Mouse (Mus musculus) liver, postnatal 0 days (tissue): Measurements from ENCODE around the gene Ttll11. TPM values are rescaled to one million over a fixed set of nuclear protein-coding genes. Genes with fewer than 3 reads are reported as not detected.

ENCODE experiments used
- ATAC-seq: fragments of 200-750 bp; cut with Nextera tagmentation; 2 replicates; pipeline ENCODE4 v1.8.0; 2017; ENCODE audit warnings: mild to moderate bottlenecking, moderate library complexity
- DNase-seq: peaks from one replicate; pipeline ENCODE4 v3.0.0-alpha.2; 2016
- H3K27ac ChIP-seq: fragments of 300-500 bp; sonication (generic); 2 replicates; pipeline ENCODE4 v1.5.1; 2014; ENCODE audit warnings: antibody characterized with exemption, moderate library complexity, mild to moderate bottlenecking, low read depth
- H3K27me3 ChIP-seq: fragments of 300-500 bp; sonication (generic); 2 replicates; pipeline ENCODE4 v1.6.1; 2014; ENCODE audit warnings: low read length, control low read depth, mixed read lengths; ENCODE audit not compliant: insufficient read depth
- H3K36me3 ChIP-seq: fragments of 300-500 bp; sonication (generic); replicated peaks from 2 replicates; pipeline ENCODE4 v1.6.1; 2014; ENCODE audit warnings: mild to moderate bottlenecking, control low read depth, low read length, moderate library complexity, mixed read lengths; ENCODE audit not compliant: insufficient read depth
- H3K4me1 ChIP-seq: fragments of 300-500 bp; sonication (generic); 2 replicates; pipeline ENCODE4 v1.6.1; 2014; ENCODE audit warnings: antibody characterized with exemption, mild to moderate bottlenecking, control low read depth; ENCODE audit not compliant: insufficient read depth
- H3K4me2 ChIP-seq: fragments of 300-500 bp; sonication (generic); 2 replicates; pipeline ENCODE4 v1.6.1; 2014; ENCODE audit warnings: low read depth, mild to moderate bottlenecking, low read length, moderate library complexity, mixed read lengths
- H3K4me3 ChIP-seq: fragments of 300-500 bp; sonication (generic); 2 replicates; pipeline ENCODE4 v1.5.1; 2014; ENCODE audit warnings: low read depth, low read length
- H3K9ac ChIP-seq: fragments of 300-500 bp; sonication (generic); replicated peaks from 2 replicates; pipeline ENCODE4 v1.6.1; 2014; ENCODE audit warnings: mild to moderate bottlenecking, moderate library complexity
- H3K9me3 ChIP-seq: fragments of 300-500 bp; sonication (generic); 2 replicates; pipeline ENCODE4 v1.6.1; 2016; ENCODE audit warnings: mild to moderate bottlenecking, control low read depth, low read length, mixed read lengths
- CTCF ChIP-seq: sonication (generic); IDR thresholded peaks from 2 replicates; pipeline ENCODE4 v1.5.1; 2016; ENCODE audit warnings: antibody characterized with exemption, low read depth
- EP300 ChIP-seq: IDR thresholded peaks from 2 replicates; pipeline ENCODE4 v1.6.1; 2016; ENCODE audit warnings: antibody characterized with exemption, low read depth, mild to moderate bottlenecking
- WGBS: fragments of 180-500 bp; shearing (Covaris S2); extraction: QIAGEN DNeasy Blood & Tissue Kit; methylation state at CpG from one replicate; pipeline ENCODE4 v1.1.7; 2014; ENCODE audit not compliant: insufficient replicate concordance; 5-methylcytosine and 5-hydroxymethylcytosine counted together
- polyA plus RNA-seq: library from polyadenylated mRNA; unstranded; fragments of >200 nt; fragmentation: Nextera tagmentation; extraction: Ambion mirVana; gene quantifications from 2 replicates; pipeline ENCODE4 v1.2.1, GENCODE M21; 2015

Gene Ttll11
- polyA plus RNA-seq, 1 experiment from 2014 or later = 1.1 TPM

GRCm38 (mm10) chr2:35803095-35803494 is 176.6 kb downstream of the Ttll11 start:
- no peaks in the 10 kb centered on the region for H3K4me1 ChIP-seq
- TF ChIP-seq CTCF (no peak), EP300 (no peak)
- 80% methylated on average over 11 of the region's 11 CpGs for WGBS
- no peaks in the 10 kb centered on the region for H3K27me3 ChIP-seq
- H3K9me3 ChIP-seq = no peaks in the 10 kb centered on the region
- no peaks in the 10 kb centered on the region for H3K36me3 ChIP-seq
- no peak overlapping the region for H3K4me3 ChIP-seq
- no peak for ATAC-seq
- H3K9ac ChIP-seq = no peak overlapping the region
- DNase-seq = no peak
- no peak overlapping the region for H3K27ac ChIP-seq
- no peak overlapping the region for H3K4me2 ChIP-seq

- no peaks in the 10 kb centered on the region for H3K36me3 ChIP-seq
- H3K4me3 ChIP-seq = no peak overlapping the region
- H3K9me3 ChIP-seq = no peaks in the 10 kb centered on the region
- no peaks in the 10 kb centered on the region for H3K27me3 ChIP-seq
- H3K27ac ChIP-seq = no peak overlapping the region
- ATAC-seq (no peak), DNase-seq (no peak)
- no peaks in the 10 kb centered on the region for H3K4me1 ChIP-seq
- H3K9ac ChIP-seq = no peak overlapping the region
- no peak overlapping the region for H3K4me2 ChIP-seq
- TF ChIP-seq CTCF (no peak), EP300 (no peak)
- WGBS = 76% methylated on average over 2 of the region's 2 CpGs
Observed at GRCm38 (mm10) chr2:35801759-35802158, 178.0 kb downstream of the Ttll11 start.

DNA sequence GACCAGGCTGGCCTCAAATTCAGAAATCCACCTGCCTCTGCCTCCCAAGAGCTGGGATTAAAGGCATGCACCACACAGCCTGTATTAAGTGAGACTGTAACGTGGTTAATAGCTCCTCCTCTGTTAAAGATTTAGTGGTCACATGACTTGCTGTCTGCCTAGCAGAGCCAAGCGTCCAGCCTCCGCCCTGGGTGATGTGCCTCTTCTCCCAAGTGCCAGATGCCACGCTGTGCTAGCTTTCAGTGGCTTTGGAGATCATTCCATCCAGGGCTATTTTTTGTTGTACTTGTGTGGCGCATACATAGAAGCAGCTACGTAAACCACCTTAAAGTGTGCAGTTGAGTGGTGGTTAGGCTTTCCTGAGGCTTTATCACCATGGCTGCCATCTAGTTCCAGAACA is 180.6 kb downstream of the Ttll11 start:
- H3K9ac ChIP-seq = no peak overlapping the region
- no peak overlapping the region for H3K27ac ChIP-seq
- no peak for DNase-seq
- no peak overlapping the region for H3K4me2 ChIP-seq
- TF ChIP-seq CTCF = no peak
- no peak for TF ChIP-seq EP300
- no peaks in the 10 kb centered on the region for H3K4me1 ChIP-seq
- WGBS = 80% methylated on average over 6 of the region's 6 CpGs
- no peaks in the 10 kb centered on the region for H3K36me3 ChIP-seq
- H3K27me3 ChIP-seq = no peaks in the 10 kb centered on the region
- no peak for ATAC-seq
- no peaks in the 10 kb centered on the region for H3K9me3 ChIP-seq
- no peak overlapping the region for H3K4me3 ChIP-seq

DNA sequence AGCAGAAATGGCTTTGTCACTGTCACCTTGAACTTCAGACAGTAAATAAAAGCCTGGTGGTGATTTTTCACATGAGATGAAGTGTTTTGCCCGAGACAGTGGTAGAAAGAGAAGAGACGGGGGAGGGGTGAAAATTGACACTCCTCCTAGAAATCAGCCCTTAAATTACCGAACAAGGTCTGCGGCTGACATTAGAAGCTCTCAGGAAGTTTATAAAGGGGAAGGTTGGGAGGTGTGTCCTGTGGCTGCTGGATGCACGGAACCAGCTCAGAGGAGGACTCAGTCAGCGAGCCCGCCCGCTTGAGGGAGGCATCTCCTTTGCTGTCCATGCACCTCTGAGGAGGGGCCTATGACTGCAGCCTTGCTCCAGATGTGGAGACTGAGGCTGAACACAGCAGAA is 181.7 kb downstream of the Ttll11 start:
- Histone ChIP-seq H3K4me3 (no peak overlapping the region), H3K9me3 (no peaks in the 10 kb centered on the region), H3K36me3 (no peaks in the 10 kb centered on the region), H3K9ac (no peak overlapping the region), H3K4me2 (no peak overlapping the region), H3K4me1 (no peaks in the 10 kb centered on the region), H3K27ac (no peak overlapping the region), H3K27me3 (no peaks in the 10 kb centered on the region)
- WGBS = 44% methylated on average over 8 of the region's 8 CpGs
- no peak for TF ChIP-seq EP300
- TF ChIP-seq CTCF = no peak
- ATAC-seq = no peak
- DNase-seq = no peak

DNA sequence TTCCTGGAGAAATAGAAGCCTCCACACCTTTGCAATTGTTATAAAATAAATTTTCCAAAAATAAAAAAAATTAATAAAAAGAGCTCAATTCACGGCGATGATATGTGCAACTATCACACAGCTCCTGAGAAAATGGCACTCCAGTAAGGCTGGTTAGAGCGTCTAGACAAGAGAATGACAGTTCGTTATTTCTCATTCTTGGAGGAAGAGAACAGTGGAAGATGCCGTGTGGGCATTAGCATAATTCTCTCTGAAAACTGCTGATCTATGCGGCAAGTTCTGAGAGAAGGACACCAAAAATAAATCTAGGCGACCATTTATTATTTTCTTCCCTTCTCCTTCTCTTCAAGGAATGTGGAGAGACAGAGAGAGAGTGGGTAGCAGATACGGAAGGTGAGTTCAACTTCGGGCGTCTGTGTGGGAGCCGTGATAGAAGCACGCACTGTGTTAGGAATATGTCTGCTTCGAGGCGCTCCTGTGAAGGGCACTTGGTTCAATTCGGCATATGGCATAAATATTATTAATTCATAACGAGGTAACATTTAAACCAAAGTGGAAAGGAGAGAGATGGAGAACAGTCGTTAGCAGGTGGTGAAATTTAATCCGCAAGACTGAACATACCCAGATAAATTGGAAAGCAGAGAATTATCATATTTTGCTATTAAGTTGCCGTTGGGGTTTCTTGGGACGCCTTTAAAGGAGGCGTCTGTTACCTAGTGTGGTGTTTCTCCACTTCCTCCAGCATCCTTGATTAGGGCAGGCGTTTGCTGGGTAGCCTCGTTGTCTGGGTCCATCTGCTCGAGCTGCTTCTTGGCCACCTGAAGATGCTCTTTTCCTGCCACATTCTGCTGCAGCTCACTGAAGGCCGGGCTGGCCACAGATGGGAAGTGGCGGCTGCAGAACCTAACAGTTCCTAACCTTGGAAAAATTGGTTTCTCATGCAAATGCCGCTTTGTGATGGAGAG is 190.1 kb downstream of the Ttll11 start:
- Histone ChIP-seq H3K27me3 (no peaks in the 10 kb centered on the region), H3K9ac (no peak overlapping the region), H3K4me3 (no peak overlapping the region), H3K4me1 (no peaks in the 10 kb centered on the region), H3K36me3 (no peaks in the 10 kb centered on the region), H3K9me3 (no peaks in the 10 kb centered on the region), H3K4me2 (no peak overlapping the region), H3K27ac (no peak overlapping the region)
- 78% methylated on average over 27 of the region's 27 CpGs for WGBS
- TF ChIP-seq EP300 (no peak), CTCF (no peak)
- no peak for ATAC-seq
- DNase-seq = no peak

DNA sequence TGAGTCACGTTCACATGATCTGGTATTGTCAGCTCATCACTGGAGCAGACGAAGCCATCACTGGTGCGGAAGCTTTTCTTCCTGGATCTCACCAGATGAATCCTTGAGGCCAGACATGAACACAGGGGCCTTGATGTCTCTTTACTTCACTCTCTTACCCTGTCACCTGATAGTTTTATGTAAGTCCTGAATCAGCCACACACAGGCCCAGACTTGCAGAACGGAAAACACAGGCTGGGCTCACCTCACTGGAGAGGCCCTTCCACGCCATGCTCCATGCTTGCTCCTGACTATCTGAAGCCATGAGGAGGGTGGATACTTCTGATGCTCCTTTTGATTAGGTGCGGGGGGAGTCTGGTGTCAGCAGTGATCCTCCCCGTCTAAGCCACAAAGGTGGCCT is 193.8 kb downstream of the Ttll11 start:
- 80% methylated on average over 7 of the region's 7 CpGs for WGBS

More for the DNA sequence above, 193.8 kb downstream of the Ttll11 start:
- Histone ChIP-seq H3K4me1 (no peaks in the 10 kb centered on the region), H3K4me3 (no peak overlapping the region), H3K27ac (no peak overlapping the region), H3K9ac (no peak overlapping the region), H3K27me3 (no peaks in the 10 kb centered on the region), H3K36me3 (no peaks in the 10 kb centered on the region), H3K9me3 (no peaks in the 10 kb centered on the region), H3K4me2 (no peak overlapping the region)
- ATAC-seq = no peak
- no peak for TF ChIP-seq EP300
- no peak for TF ChIP-seq CTCF
- no peak for DNase-seq
